Mouse (Mus musculus): ENCODE results near the gene Tnxb. TPM values are rescaled to one million over a fixed set of nuclear protein-coding genes. Genes with fewer than 3 reads are reported as not detected.

The Tnxb gene
- total RNA-seq, 1 experiment, result 0.18 TPM

DNA sequence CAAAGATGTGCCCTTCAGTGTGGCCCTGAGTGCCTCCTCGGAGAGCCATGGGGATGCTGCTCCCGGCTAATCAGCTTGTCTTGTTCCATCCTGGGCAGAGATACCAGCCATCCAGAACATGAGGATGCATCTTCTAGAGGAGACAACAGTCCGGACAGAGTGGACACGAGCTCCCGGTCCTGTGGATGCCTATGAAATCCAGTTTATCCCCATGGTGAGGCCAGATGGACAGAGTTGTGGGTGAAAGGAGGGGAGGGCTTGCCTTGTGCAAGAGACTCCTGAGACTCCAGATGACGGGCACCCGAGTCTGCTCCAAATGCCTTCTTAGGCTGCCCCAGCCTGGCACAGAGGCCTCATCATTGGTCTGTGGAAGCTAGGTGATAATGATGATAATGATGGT lies 2.8 kb downstream of the Tnxb start:
- TF ChIP-seq HCFC1 (IDR thresholded peaks at IDR 0.05; ENCODE audit: borderline replicate concordance, insufficient read depth, low read length) (no peak), ZC3H11A (IDR thresholded peaks at IDR 0.05; ENCODE audit: borderline replicate concordance, low read depth, low read length) (no peak), ZNF384 (IDR thresholded peaks at IDR 0.05; ENCODE audit: low read depth, low read length) (no peak), CHD2 (IDR thresholded peaks at IDR 0.05; ENCODE audit: low read depth, low read length) (no peak), MAFK (IDR thresholded peaks at IDR 0.05; ENCODE audit: insufficient read depth, low read depth, low read length) (no peak)
- H3K4me3 ChIP-seq (ENCODE audit: insufficient read depth in 1 of 2, low read depth in 1 of 2, low read length in 2 of 2, poor library complexity in 1 of 2, severe bottlenecking in 1 of 2), result no peak overlapping the region
- no peak overlapping the region for H3K9ac ChIP-seq (ENCODE audit: insufficient read depth, low read depth, low read length, poor library complexity, severe bottlenecking)
- in situ Hi-C loops (cut with MboI; ENCODE audit: low sequenced_read_pairs in 2 of 2, unreplicated experiment in 2 of 2), result no loop called here
- no peaks in the 10 kb centered on the region for H3K9me3 ChIP-seq (ENCODE audit: control insufficient read depth, insufficient read depth, low read depth, low read length)
- H3K36me3 ChIP-seq (ENCODE audit: control insufficient read depth, insufficient read depth, low read length, poor library complexity, severe bottlenecking), result no peaks in the 10 kb centered on the region
- DNase-seq (ENCODE audit: low read depth, low spot score), result no peak
- H3K27ac ChIP-seq (ENCODE audit: insufficient read depth, low read depth, low read length, poor library complexity, severe bottlenecking), result no peak overlapping the region
- H3K4me1 ChIP-seq (ENCODE audit: control insufficient read depth in 2 of 2, insufficient read depth in 2 of 2, low read length in 2 of 2, poor library complexity in 1 of 2), result peaks cover 0 to 9% of the 10 kb centered on the region in 2 experiments; a peak in 1 of 4 replicates

GRCm38 (mm10) chr17:34674524-34675204 lies 4.3 kb downstream of the Tnxb start:
- H3K27ac ChIP-seq (ENCODE audit: insufficient read depth, low read depth, low read length, poor library complexity, severe bottlenecking), result no peak overlapping the region
- in situ Hi-C loops (cut with MboI; ENCODE audit: low sequenced_read_pairs in 2 of 2, unreplicated experiment in 2 of 2), result no loop called here
- H3K4me3 ChIP-seq (ENCODE audit: insufficient read depth in 1 of 2, low read depth in 1 of 2, low read length in 2 of 2, poor library complexity in 1 of 2, severe bottlenecking in 1 of 2), result no peak overlapping the region
- no peak for DNase-seq (ENCODE audit: low read depth, low spot score)
- H3K4me1 ChIP-seq (ENCODE audit: control insufficient read depth in 2 of 2, insufficient read depth in 2 of 2, low read length in 2 of 2, poor library complexity in 1 of 2), result peaks cover 0 to 9% of the 10 kb centered on the region in 2 experiments; a peak in 1 of 4 replicates
- H3K9me3 ChIP-seq (ENCODE audit: control insufficient read depth, insufficient read depth, low read depth, low read length), result no peaks in the 10 kb centered on the region
- TF ChIP-seq CHD2 (IDR thresholded peaks at IDR 0.05; ENCODE audit: low read depth, low read length) (no peak), ZNF384 (IDR thresholded peaks at IDR 0.05; ENCODE audit: low read depth, low read length) (no peak), ZC3H11A (IDR thresholded peaks at IDR 0.05; ENCODE audit: borderline replicate concordance, low read depth, low read length) (no peak), MAFK (IDR thresholded peaks at IDR 0.05; ENCODE audit: insufficient read depth, low read depth, low read length) (no peak), HCFC1 (IDR thresholded peaks at IDR 0.05; ENCODE audit: borderline replicate concordance, insufficient read depth, low read length) (no peak)
- no peak overlapping the region for H3K9ac ChIP-seq (ENCODE audit: insufficient read depth, low read depth, low read length, poor library complexity, severe bottlenecking)
- no peaks in the 10 kb centered on the region for H3K36me3 ChIP-seq (ENCODE audit: control insufficient read depth, insufficient read depth, low read length, poor library complexity, severe bottlenecking)

- no peak overlapping the region for H3K4me3 ChIP-seq (ENCODE audit: insufficient read depth in 1 of 2, low read depth in 1 of 2, low read length in 2 of 2, poor library complexity in 1 of 2, severe bottlenecking in 1 of 2)
- DNase-seq (ENCODE audit: low read depth, low spot score), result no peak
- H3K9ac ChIP-seq (ENCODE audit: insufficient read depth, low read depth, low read length, poor library complexity, severe bottlenecking), result no peak overlapping the region
- H3K27ac ChIP-seq (ENCODE audit: insufficient read depth, low read depth, low read length, poor library complexity, severe bottlenecking), result no peak overlapping the region
- H3K36me3 ChIP-seq (ENCODE audit: control insufficient read depth, insufficient read depth, low read length, poor library complexity, severe bottlenecking), result no peaks in the 10 kb centered on the region
- in situ Hi-C loops (cut with MboI; ENCODE audit: low sequenced_read_pairs in 2 of 2, unreplicated experiment in 2 of 2), result no loop called here
- no peaks in the 10 kb centered on the region for H3K9me3 ChIP-seq (ENCODE audit: control insufficient read depth, insufficient read depth, low read depth, low read length)
- no peak for TF ChIP-seq HCFC1 (IDR thresholded peaks at IDR 0.05; ENCODE audit: borderline replicate concordance, insufficient read depth, low read length)
- TF ChIP-seq CHD2 (IDR thresholded peaks at IDR 0.05; ENCODE audit: low read depth, low read length), result no peak
- TF ChIP-seq ZC3H11A (IDR thresholded peaks at IDR 0.05; ENCODE audit: borderline replicate concordance, low read depth, low read length), result no peak
- TF ChIP-seq ZNF384 (IDR thresholded peaks at IDR 0.05; ENCODE audit: low read depth, low read length), result no peak
- TF ChIP-seq MAFK (IDR thresholded peaks at IDR 0.05; ENCODE audit: insufficient read depth, low read depth, low read length), result no peak
- peaks cover 0 to 13% of the 10 kb centered on the region in 2 experiments; a peak in 1 of 4 replicates for H3K4me1 ChIP-seq (ENCODE audit: control insufficient read depth in 2 of 2, insufficient read depth in 2 of 2, low read length in 2 of 2, poor library complexity in 1 of 2)
Measured at GRCm38 (mm10) chr17:34675205-34676092, 5.1 kb downstream of the Tnxb start.

GRCm38 (mm10) chr17:34676093-34676460 lies 5.7 kb downstream of the Tnxb start:
- TF ChIP-seq ZNF384 (IDR thresholded peaks at IDR 0.05; ENCODE audit: low read depth, low read length), result no peak
- TF ChIP-seq HCFC1 (IDR thresholded peaks at IDR 0.05; ENCODE audit: borderline replicate concordance, insufficient read depth, low read length), result no peak
- TF ChIP-seq ZC3H11A (IDR thresholded peaks at IDR 0.05; ENCODE audit: borderline replicate concordance, low read depth, low read length), result no peak
- TF ChIP-seq CHD2 (IDR thresholded peaks at IDR 0.05; ENCODE audit: low read depth, low read length), result no peak
- no peak for TF ChIP-seq MAFK (IDR thresholded peaks at IDR 0.05; ENCODE audit: insufficient read depth, low read depth, low read length)
- Histone ChIP-seq H3K27ac (ENCODE audit: insufficient read depth, low read depth, low read length, poor library complexity, severe bottlenecking) (no peak overlapping the region), H3K36me3 (ENCODE audit: control insufficient read depth, insufficient read depth, low read length, poor library complexity, severe bottlenecking) (no peaks in the 10 kb centered on the region), H3K4me3 (ENCODE audit: insufficient read depth in 1 of 2, low read depth in 1 of 2, low read length in 2 of 2, poor library complexity in 1 of 2, severe bottlenecking in 1 of 2) (no peak overlapping the region), H3K9me3 (ENCODE audit: control insufficient read depth, insufficient read depth, low read depth, low read length) (no peaks in the 10 kb centered on the region), H3K4me1 (ENCODE audit: control insufficient read depth in 2 of 2, insufficient read depth in 2 of 2, low read length in 2 of 2, poor library complexity in 1 of 2) (peaks cover 0 to 14% of the 10 kb centered on the region in 2 experiments; a peak in 1 of 4 replicates), H3K9ac (ENCODE audit: insufficient read depth, low read depth, low read length, poor library complexity, severe bottlenecking) (no peak overlapping the region)
- DNase-seq (ENCODE audit: low read depth, low spot score), result no peak
- in situ Hi-C loops (cut with MboI; ENCODE audit: low sequenced_read_pairs in 2 of 2, unreplicated experiment in 2 of 2), result no loop called here
